Mouse (Mus musculus): ENCODE measurements at regions not wholly inside any gene's neighbourhood (a gene's known extent, or its start where the extent isn't known, plus 50 kb on each side); places are given as distances from the start of the nearest gene placed in this dataset.
A peak's percentile ranks its signal among the peaks of the same experiment; 100 is the strongest.

- Histone ChIP-seq H3K4me1 (ENCODE audit: control insufficient read depth, insufficient read depth, low read length) (0 out of 2 replicates have a peak, but pooled peaks cover 3% of the 10 kb centered on the region), H3K9me3 (replicated peaks; ENCODE audit: control insufficient read depth, low read length) (no peaks in the 10 kb centered on the region), H3K4me3 (replicated peaks; ENCODE audit: low read length) (no peak overlapping the region), H3K4me2 (ENCODE audit: low read depth, low read length) (no peak overlapping the region), H3K27me3 (ENCODE audit: control insufficient read depth, insufficient read depth, low read length) (no peaks in the 10 kb centered on the region), H3K36me3 (ENCODE audit: control insufficient read depth, insufficient read depth, low read length) (no peaks in the 10 kb centered on the region), H3K9ac (ENCODE audit: low read length) (no peak overlapping the region), H3K27ac (ENCODE audit: low read length) (no peak overlapping the region)
- ATAC-seq (ENCODE audit: insufficient read depth, low FRiP score), result no peak
- 80% methylated on average over 9 of the region's 9 CpGs for WGBS
These were observed 89.3 kb upstream of the 1700021F07Rik start for GRCm38 (mm10) chr2:173432886-173433624.

GRCm38 (mm10) chr2:173436580-173436979 is 85.8 kb upstream of the 1700021F07Rik start:
- Histone ChIP-seq H3K4me2 (ENCODE audit: low read depth, low read length) (no peak overlapping the region), H3K9me3 (replicated peaks; ENCODE audit: control insufficient read depth, low read length) (no peaks in the 10 kb centered on the region), H3K27me3 (ENCODE audit: control insufficient read depth, insufficient read depth, low read length) (no peaks in the 10 kb centered on the region), H3K4me1 (ENCODE audit: control insufficient read depth, insufficient read depth, low read length) (0 out of 2 replicates have a peak, but pooled peaks cover 3% of the 10 kb centered on the region), H3K36me3 (ENCODE audit: control insufficient read depth, insufficient read depth, low read length) (no peaks in the 10 kb centered on the region), H3K9ac (ENCODE audit: low read length) (no peak overlapping the region), H3K4me3 (replicated peaks; ENCODE audit: low read length) (no peak overlapping the region), H3K27ac (ENCODE audit: low read length) (no peak overlapping the region)
- WGBS, result 72% methylated on average over 3 of the region's 3 CpGs
- no peak for ATAC-seq (ENCODE audit: insufficient read depth, low FRiP score)

- Histone ChIP-seq H3K4me1 (ENCODE audit: control insufficient read depth, insufficient read depth, low read length) (0 out of 2 replicates have a peak, but pooled peaks cover 3% of the 10 kb centered on the region), H3K27me3 (ENCODE audit: control insufficient read depth, insufficient read depth, low read length) (no peaks in the 10 kb centered on the region), H3K4me3 (replicated peaks; ENCODE audit: low read length) (no peak overlapping the region), H3K27ac (ENCODE audit: low read length) (no peak overlapping the region; the same call in 1 of the 2 replicates), H3K4me2 (ENCODE audit: low read depth, low read length) (no peak overlapping the region), H3K9me3 (replicated peaks; ENCODE audit: control insufficient read depth, low read length) (no peaks in the 10 kb centered on the region), H3K9ac (ENCODE audit: low read length) (no peak overlapping the region), H3K36me3 (ENCODE audit: control insufficient read depth, insufficient read depth, low read length) (no peaks in the 10 kb centered on the region)
- WGBS, result 54% methylated on average over 9 of the region's 9 CpGs
- no peak for ATAC-seq (ENCODE audit: insufficient read depth, low FRiP score)
These were observed 83.4 kb upstream of the 1700021F07Rik start for GRCm38 (mm10) chr2:173439031-173439430.

GRCm38 (mm10) chr2:173442056-173442455 is 80.3 kb upstream of the 1700021F07Rik start:
- Histone ChIP-seq H3K36me3 (ENCODE audit: control insufficient read depth, insufficient read depth, low read length) (no peaks in the 10 kb centered on the region), H3K27me3 (ENCODE audit: control insufficient read depth, insufficient read depth, low read length) (no peaks in the 10 kb centered on the region), H3K4me3 (replicated peaks; ENCODE audit: low read length) (no peak overlapping the region), H3K4me1 (ENCODE audit: control insufficient read depth, insufficient read depth, low read length) (no peaks in the 10 kb centered on the region), H3K9me3 (replicated peaks; ENCODE audit: control insufficient read depth, low read length) (no peaks in the 10 kb centered on the region), H3K9ac (ENCODE audit: low read length) (no peak overlapping the region), H3K27ac (ENCODE audit: low read length) (no peak overlapping the region), H3K4me2 (ENCODE audit: low read depth, low read length) (no peak overlapping the region)
- WGBS, result 82% methylated on average over 11 of the region's 11 CpGs
- ATAC-seq (ENCODE audit: insufficient read depth, low FRiP score), result no peak

GRCm38 (mm10) chr2:173443262-173443661 is 79.1 kb upstream of the 1700021F07Rik start:
- H3K4me2 ChIP-seq (ENCODE audit: low read depth, low read length), result no peak overlapping the region
- no peaks in the 10 kb centered on the region for H3K27me3 ChIP-seq (ENCODE audit: control insufficient read depth, insufficient read depth, low read length)
- no peak overlapping the region for H3K4me3 ChIP-seq (replicated peaks; ENCODE audit: low read length)
- H3K9me3 ChIP-seq (replicated peaks; ENCODE audit: control insufficient read depth, low read length), result no peaks in the 10 kb centered on the region
- WGBS, result 64% methylated on average over 10 of the region's 10 CpGs
- ATAC-seq (ENCODE audit: insufficient read depth, low FRiP score), result no peak
- no peak overlapping the region for H3K9ac ChIP-seq (ENCODE audit: low read length)
- no peaks in the 10 kb centered on the region for H3K4me1 ChIP-seq (ENCODE audit: control insufficient read depth, insufficient read depth, low read length)
- no peaks in the 10 kb centered on the region for H3K36me3 ChIP-seq (ENCODE audit: control insufficient read depth, insufficient read depth, low read length)
- no peak overlapping the region for H3K27ac ChIP-seq (ENCODE audit: low read length)

- Histone ChIP-seq H3K4me2 (ENCODE audit: low read depth, low read length) (no peak overlapping the region), H3K36me3 (ENCODE audit: control insufficient read depth, insufficient read depth, low read length) (no peaks in the 10 kb centered on the region), H3K4me1 (ENCODE audit: control insufficient read depth, insufficient read depth, low read length) (peaks cover 3% of the 10 kb centered on the region; the same call in 1 of the 2 replicates), H3K9ac (ENCODE audit: low read length) (no peak overlapping the region), H3K9me3 (replicated peaks; ENCODE audit: control insufficient read depth, low read length) (no peaks in the 10 kb centered on the region), H3K4me3 (replicated peaks; ENCODE audit: low read length) (no peak overlapping the region), H3K27me3 (ENCODE audit: control insufficient read depth, insufficient read depth, low read length) (no peaks in the 10 kb centered on the region), H3K27ac (ENCODE audit: low read length) (no peak overlapping the region)
- 77% methylated on average over 9 of the region's 9 CpGs for WGBS
- ATAC-seq (ENCODE audit: insufficient read depth, low FRiP score), result no peak
These were observed 78.0 kb upstream of the 1700021F07Rik start for GRCm38 (mm10) chr2:173444386-173444785.

- no peak for ATAC-seq (ENCODE audit: insufficient read depth, low FRiP score)
- no peak overlapping the region for H3K9ac ChIP-seq (ENCODE audit: low read length)
- no peak overlapping the region for H3K27ac ChIP-seq (ENCODE audit: low read length)
- H3K36me3 ChIP-seq (ENCODE audit: control insufficient read depth, insufficient read depth, low read length), result no peaks in the 10 kb centered on the region
- no peak overlapping the region for H3K4me3 ChIP-seq (replicated peaks; ENCODE audit: low read length)
- no peaks in the 10 kb centered on the region for H3K9me3 ChIP-seq (replicated peaks; ENCODE audit: control insufficient read depth, low read length)
- peaks cover 3% of the 10 kb centered on the region; the same call in 1 of the 2 replicates for H3K4me1 ChIP-seq (ENCODE audit: control insufficient read depth, insufficient read depth, low read length)
- H3K27me3 ChIP-seq (ENCODE audit: control insufficient read depth, insufficient read depth, low read length), result no peaks in the 10 kb centered on the region
- 85% methylated on average over 3 of the region's 3 CpGs for WGBS
- H3K4me2 ChIP-seq (ENCODE audit: low read depth, low read length), result no peak overlapping the region
These were observed 77.3 kb upstream of the 1700021F07Rik start for GRCm38 (mm10) chr2:173445039-173445438.

GRCm38 (mm10) chr2:173448546-173449187 is 73.7 kb upstream of the 1700021F07Rik start:
- Histone ChIP-seq H3K27me3 (ENCODE audit: control insufficient read depth, insufficient read depth, low read length) (no peaks in the 10 kb centered on the region), H3K9me3 (replicated peaks; ENCODE audit: control insufficient read depth, low read length) (no peaks in the 10 kb centered on the region), H3K27ac (ENCODE audit: low read length) (peak overlapping the region; percentile 80), H3K4me1 (ENCODE audit: control insufficient read depth, insufficient read depth, low read length) (peaks cover 13% of the 10 kb centered on the region), H3K4me3 (replicated peaks; ENCODE audit: low read length) (no peak overlapping the region), H3K9ac (ENCODE audit: low read length) (0 out of 2 replicates have a peak overlapping the region, but pooled peaks have one; percentile 17), H3K4me2 (ENCODE audit: low read depth, low read length) (no peak overlapping the region), H3K36me3 (ENCODE audit: control insufficient read depth, insufficient read depth, low read length) (no peaks in the 10 kb centered on the region)
- 70% methylated on average over 11 of the region's 11 CpGs for WGBS
- ATAC-seq (ENCODE audit: insufficient read depth, low FRiP score), result no peak

GRCm38 (mm10) chr2:173449198-173449597 is 73.2 kb upstream of the 1700021F07Rik start:
- Histone ChIP-seq H3K4me2 (ENCODE audit: low read depth, low read length) (no peak overlapping the region), H3K4me1 (ENCODE audit: control insufficient read depth, insufficient read depth, low read length) (peaks cover 13% of the 10 kb centered on the region), H3K9ac (ENCODE audit: low read length) (no peak overlapping the region), H3K9me3 (replicated peaks; ENCODE audit: control insufficient read depth, low read length) (no peaks in the 10 kb centered on the region), H3K4me3 (replicated peaks; ENCODE audit: low read length) (no peak overlapping the region), H3K36me3 (ENCODE audit: control insufficient read depth, insufficient read depth, low read length) (no peaks in the 10 kb centered on the region), H3K27ac (ENCODE audit: low read length) (peak overlapping the region; percentile 80), H3K27me3 (ENCODE audit: control insufficient read depth, insufficient read depth, low read length) (no peaks in the 10 kb centered on the region)
- WGBS, result 40% methylated on average over 5 of the region's 5 CpGs
- peak; percentile 74 for ATAC-seq (ENCODE audit: insufficient read depth, low FRiP score)

Measured in stomach, embryonic 16.5 days (tissue).